Mouse (Mus musculus) forebrain, embryonic 10.5 days (tissue): ENCODE results near the gene BC051665. TPM values are rescaled to one million over a fixed set of nuclear protein-coding genes. Genes with fewer than 3 reads are reported as not detected.

ENCODE experiments used
- DNase-seq: peaks from one replicate; pipeline ENCODE4 v3.0.0-alpha.2; 2017; ENCODE audit warnings: low spot score; ENCODE audit errors: extremely low spot score
- H3K27ac ChIP-seq: fragments of 300-500 bp; sonication (generic); 2 replicates; pipeline ENCODE4 v1.5.1; 2016; ENCODE audit warnings: mild to moderate bottlenecking
- H3K27me3 ChIP-seq: fragments of 300-500 bp; sonication (generic); 2 replicates; pipeline ENCODE4 v1.6.1; 2016; ENCODE audit warnings: mild to moderate bottlenecking; ENCODE audit not compliant: poor library complexity, severe bottlenecking
- H3K36me3 ChIP-seq: fragments of 300-500 bp; sonication (generic); replicated peaks from 2 replicates; pipeline ENCODE4 v1.6.1; 2016; ENCODE audit warnings: mild to moderate bottlenecking, moderate library complexity
- H3K4me1 ChIP-seq: fragments of 300-500 bp; sonication (generic); 2 replicates; pipeline ENCODE4 v1.6.1; 2016
- H3K4me3 ChIP-seq: fragments of 300-500 bp; sonication (generic); 2 replicates; pipeline ENCODE4 v1.5.1; 2016; ENCODE audit warnings: mild to moderate bottlenecking, moderate library complexity
- H3K9me3 ChIP-seq: fragments of 300-500 bp; sonication (generic); 2 replicates; pipeline ENCODE4 v1.6.1; 2016; ENCODE audit warnings: mild to moderate bottlenecking, moderate library complexity
- WGBS: fragments of 180-500 bp; shearing (Covaris S2); methylation state at CpG from one replicate; pipeline ENCODE4 v1.1.7; 2016; 5-methylcytosine and 5-hydroxymethylcytosine counted together
- polyA plus RNA-seq: library from polyadenylated mRNA; unstranded; fragments of >200 nt; fragmentation: Nextera tagmentation; extraction: Ambion mirVana; gene quantifications from 2 replicates; pipeline ENCODE4 v1.2.1, GENCODE M21; 2016

The BC051665 gene
- polyA plus RNA-seq = not detected in 2 replicates

- Histone ChIP-seq H3K27ac (no peak within 1 kb of the TSS), H3K4me3 (no peak within 1 kb of the TSS), H3K27me3 (no peaks in the 10 kb centered on the region), H3K9me3 (no peaks in the 10 kb centered on the region), H3K4me1 (no peaks in the 10 kb centered on the region), H3K36me3 (no peaks in the 10 kb centered on the region)
- no peak for DNase-seq
Observed at GRCm38 (mm10) chr13:60786264-60786663, at the start of gene BC051665. Gene BC051665, minus strand, starts transcription at chr13:60786364.

GRCm38 (mm10) chr13:60826052-60826451, 39.9 kb upstream of the BC051665 start:
- no peak overlapping the region for H3K27ac ChIP-seq
- no peaks in the 10 kb centered on the region for H3K36me3 ChIP-seq
- no peaks in the 10 kb centered on the region for H3K4me1 ChIP-seq
- DNase-seq = no peak
- H3K9me3 ChIP-seq = no peaks in the 10 kb centered on the region
- WGBS = 67% methylated on average over 3 of the region's 3 CpGs
- H3K4me3 ChIP-seq = no peak overlapping the region
- H3K27me3 ChIP-seq = no peaks in the 10 kb centered on the region

- WGBS = 71% methylated on average over 3 of the region's 3 CpGs
- no peaks in the 10 kb centered on the region for H3K4me1 ChIP-seq
- no peak overlapping the region for H3K27ac ChIP-seq
- H3K4me3 ChIP-seq = no peak overlapping the region
- DNase-seq = no peak
- no peaks in the 10 kb centered on the region for H3K27me3 ChIP-seq
- no peaks in the 10 kb centered on the region for H3K36me3 ChIP-seq
- no peaks in the 10 kb centered on the region for H3K9me3 ChIP-seq
Observed at GRCm38 (mm10) chr13:60820486-60821175, 34.5 kb upstream of the BC051665 start.

- WGBS = 17% methylated on average over 7 of the region's 7 CpGs
Observed at GRCm38 (mm10) chr13:60819469-60819868, 33.3 kb upstream of the BC051665 start.

GRCm38 (mm10) chr13:60813722-60814121, 27.6 kb upstream of the BC051665 start:
- 76% methylated on average over 1 of the region's 1 CpGs for WGBS
- H3K4me3 ChIP-seq = no peak overlapping the region
- DNase-seq = no peak
- H3K27me3 ChIP-seq = no peaks in the 10 kb centered on the region
- H3K9me3 ChIP-seq = no peaks in the 10 kb centered on the region
- no peaks in the 10 kb centered on the region for H3K36me3 ChIP-seq
- no peak overlapping the region for H3K27ac ChIP-seq
- H3K4me1 ChIP-seq = no peaks in the 10 kb centered on the region

More at GRCm38 (mm10) chr13:60819469-60819868, 33.3 kb upstream of the BC051665 start:
- Histone ChIP-seq H3K27ac (no peak overlapping the region), H3K27me3 (no peaks in the 10 kb centered on the region), H3K4me3 (no peak overlapping the region), H3K9me3 (no peaks in the 10 kb centered on the region), H3K4me1 (no peaks in the 10 kb centered on the region), H3K36me3 (no peaks in the 10 kb centered on the region)
- DNase-seq = peak; percentile 47

- H3K9me3 ChIP-seq = no peaks in the 10 kb centered on the region
- no peaks in the 10 kb centered on the region for H3K4me1 ChIP-seq
- no peaks in the 10 kb centered on the region for H3K27me3 ChIP-seq
- no peaks in the 10 kb centered on the region for H3K36me3 ChIP-seq
- 91% methylated on average over 6 of the region's 6 CpGs for WGBS
- no peak overlapping the region for H3K4me3 ChIP-seq
- no peak for DNase-seq
- no peak overlapping the region for H3K27ac ChIP-seq
Observed at GRCm38 (mm10) chr13:60812768-60813167, 26.6 kb upstream of the BC051665 start.

GRCm38 (mm10) chr13:60809690-60810089, 23.5 kb upstream of the BC051665 start:
- WGBS = 79% methylated on average over 2 of the region's 2 CpGs
- Histone ChIP-seq H3K9me3 (no peaks in the 10 kb centered on the region), H3K36me3 (no peaks in the 10 kb centered on the region), H3K27ac (no peak overlapping the region), H3K4me1 (no peaks in the 10 kb centered on the region), H3K4me3 (no peak overlapping the region), H3K27me3 (no peaks in the 10 kb centered on the region)
- DNase-seq = no peak

- no peak within 1 kb of the TSS for H3K4me3 ChIP-seq
- no peak for DNase-seq
- H3K4me1 ChIP-seq = no peaks in the 10 kb centered on the region
- no peaks in the 10 kb centered on the region for H3K36me3 ChIP-seq
- H3K27ac ChIP-seq = no peak within 1 kb of the TSS
- no peaks in the 10 kb centered on the region for H3K27me3 ChIP-seq
- WGBS = 71% methylated on average over 1 of the region's 1 CpGs
- no peaks in the 10 kb centered on the region for H3K9me3 ChIP-seq
Observed at GRCm38 (mm10) chr13:60802749-60803148, 16.6 kb upstream of the BC051665 start, which contains the start of gene Ctsll3. Gene Ctsll3, minus strand, starts transcription at chr13:60802849.

GRCm38 (mm10) chr13:60789466-60789865, 3.3 kb upstream of the BC051665 start:
- Histone ChIP-seq H3K4me1 (no peaks in the 10 kb centered on the region), H3K36me3 (no peaks in the 10 kb centered on the region), H3K4me3 (no peak overlapping the region), H3K27me3 (no peaks in the 10 kb centered on the region), H3K27ac (no peak overlapping the region), H3K9me3 (no peaks in the 10 kb centered on the region)
- WGBS = 83% methylated on average over 1 of the region's 1 CpGs
- no peak for DNase-seq

GRCm38 (mm10) chr13:60783301-60783700, 2.9 kb downstream of the BC051665 start:
- Histone ChIP-seq H3K36me3 (no peaks in the 10 kb centered on the region), H3K9me3 (no peaks in the 10 kb centered on the region), H3K4me3 (no peak overlapping the region), H3K4me1 (no peaks in the 10 kb centered on the region), H3K27ac (no peak overlapping the region), H3K27me3 (no peaks in the 10 kb centered on the region)
- no peak for DNase-seq
- 87% methylated on average over 7 of the region's 7 CpGs for WGBS

GRCm38 (mm10) chr13:60780534-60780933, 5.6 kb downstream of the BC051665 start:
- Histone ChIP-seq H3K9me3 (no peaks in the 10 kb centered on the region), H3K27me3 (no peaks in the 10 kb centered on the region), H3K4me1 (no peaks in the 10 kb centered on the region), H3K4me3 (no peak overlapping the region), H3K27ac (no peak overlapping the region), H3K36me3 (no peaks in the 10 kb centered on the region)
- no peak for DNase-seq
- 88% methylated on average over 3 of the region's 3 CpGs for WGBS

GRCm38 (mm10) chr13:60761161-60761560, 25.0 kb downstream of the BC051665 start:
- H3K36me3 ChIP-seq = peaks cover 38% of the 10 kb centered on the region
- no peak for DNase-seq
- no peak overlapping the region for H3K4me3 ChIP-seq
- H3K4me1 ChIP-seq = no peaks in the 10 kb centered on the region
- no peak overlapping the region for H3K27ac ChIP-seq
- H3K27me3 ChIP-seq = no peaks in the 10 kb centered on the region
- no peaks in the 10 kb centered on the region for H3K9me3 ChIP-seq
- WGBS = 94% methylated on average over 17 of the region's 17 CpGs

- no peaks in the 10 kb centered on the region for H3K4me1 ChIP-seq
- H3K27me3 ChIP-seq = no peaks in the 10 kb centered on the region
- H3K9me3 ChIP-seq = no peaks in the 10 kb centered on the region
- 96% methylated on average over 12 of the region's 12 CpGs for WGBS
- H3K27ac ChIP-seq = no peak overlapping the region
- no peak for DNase-seq
- no peak overlapping the region for H3K4me3 ChIP-seq
- H3K36me3 ChIP-seq = peaks cover 38% of the 10 kb centered on the region
Observed at GRCm38 (mm10) chr13:60760392-60760791, 25.8 kb downstream of the BC051665 start.
